Mouse (Mus musculus) brain, embryonic 14.5 days (tissue): ENCODE measurements at regions not wholly inside any gene's neighbourhood (a gene's known extent, or its start where the extent isn't known, plus 50 kb on each side); places are given as distances from the start of the nearest gene placed in this dataset.

Experiments
- CTCF ChIP-seq: fragments of 200-500 bp; IDR thresholded peaks from 2 replicates; pipeline ENCODE4 v1.5.1; 2012; ENCODE audit warnings: inconsistent platforms, mild to moderate bottlenecking, moderate library complexity, borderline replicate concordance; ENCODE audit not compliant: insufficient read depth, insufficient read length; ENCODE audit errors: extremely low read depth
- POLR2A ChIP-seq: fragments of 200-500 bp; IDR thresholded peaks from 2 replicates; pipeline ENCODE4 v1.6.1; 2012; ENCODE audit warnings: mild to moderate bottlenecking, inconsistent platforms, borderline replicate concordance; ENCODE audit not compliant: poor library complexity, insufficient read depth, insufficient read length, severe bottlenecking; ENCODE audit errors: extremely low read depth

- TF ChIP-seq CTCF (no peak), POLR2A (no peak)
Measured at GRCm38 (mm10) chr17:83927749-83928387, 80.1 kb upstream of the Haao start.
